Mouse (Mus musculus) adrenal gland, adult 2 months (tissue): Measurements from ENCODE around the gene Selenoo. TPM values are rescaled to one million over a fixed set of nuclear protein-coding genes. Genes with fewer than 3 reads are reported as not detected.

Experiments
- DNase-seq: peaks from one replicate; pipeline ENCODE4 v3.0.0; 2021
- polyA plus RNA-seq: library from polyadenylated mRNA; depleted of rRNA; stranded (reverse); fragments of >200 nt; gene quantifications from 2 replicates; pipeline ENCODE4 v1.2.3, GENCODE M21; 2012; rRNA removed
- total RNA-seq, 2 experiments: library from RNA; stranded (reverse); gene quantifications; 2 replicates each; pipeline ENCODE4 v1.2.3; 2021

The Selenoo gene
- total and polyA plus RNA-seq, 3 experiments: 37.0 to 120 (median 39.2) TPM

DNA sequence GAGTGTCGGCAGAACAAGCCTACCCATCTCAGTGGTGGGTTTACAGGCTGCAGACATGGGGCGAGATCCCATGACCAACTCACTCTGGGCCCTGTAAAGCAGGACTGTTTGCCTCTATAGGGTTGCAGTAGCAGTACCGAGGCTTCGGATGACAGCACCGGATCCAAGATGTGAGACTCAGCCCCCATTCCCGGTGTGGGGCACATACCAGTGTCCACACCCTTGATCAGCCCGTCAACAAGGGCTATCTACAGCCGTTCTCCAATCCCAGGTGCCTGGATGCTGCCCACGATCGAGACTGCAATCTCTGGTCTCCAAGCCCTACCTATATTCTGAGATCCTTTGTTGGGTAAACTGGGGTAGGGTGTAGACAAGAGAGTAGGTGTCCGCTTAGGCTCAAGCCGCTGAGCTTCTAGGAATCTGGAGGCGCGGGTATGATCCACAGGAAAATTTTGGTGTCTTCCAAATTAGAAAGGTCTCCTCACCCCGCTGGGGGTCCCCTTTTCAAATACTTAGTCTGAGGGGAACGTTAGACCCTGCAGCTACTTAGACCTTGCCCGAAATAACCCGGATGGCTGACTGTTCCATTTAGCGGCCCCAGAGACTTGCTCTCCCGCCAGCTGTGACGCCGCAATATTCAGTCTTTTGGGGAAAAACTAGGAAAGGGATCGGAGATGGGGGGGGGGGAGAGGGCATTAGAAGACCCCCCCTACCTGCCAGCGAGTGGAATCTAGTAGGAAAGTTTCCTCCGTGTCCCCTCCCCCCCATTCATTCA, 59.8 kb downstream of the Selenoo start:
- no peak for DNase-seq

DNA sequence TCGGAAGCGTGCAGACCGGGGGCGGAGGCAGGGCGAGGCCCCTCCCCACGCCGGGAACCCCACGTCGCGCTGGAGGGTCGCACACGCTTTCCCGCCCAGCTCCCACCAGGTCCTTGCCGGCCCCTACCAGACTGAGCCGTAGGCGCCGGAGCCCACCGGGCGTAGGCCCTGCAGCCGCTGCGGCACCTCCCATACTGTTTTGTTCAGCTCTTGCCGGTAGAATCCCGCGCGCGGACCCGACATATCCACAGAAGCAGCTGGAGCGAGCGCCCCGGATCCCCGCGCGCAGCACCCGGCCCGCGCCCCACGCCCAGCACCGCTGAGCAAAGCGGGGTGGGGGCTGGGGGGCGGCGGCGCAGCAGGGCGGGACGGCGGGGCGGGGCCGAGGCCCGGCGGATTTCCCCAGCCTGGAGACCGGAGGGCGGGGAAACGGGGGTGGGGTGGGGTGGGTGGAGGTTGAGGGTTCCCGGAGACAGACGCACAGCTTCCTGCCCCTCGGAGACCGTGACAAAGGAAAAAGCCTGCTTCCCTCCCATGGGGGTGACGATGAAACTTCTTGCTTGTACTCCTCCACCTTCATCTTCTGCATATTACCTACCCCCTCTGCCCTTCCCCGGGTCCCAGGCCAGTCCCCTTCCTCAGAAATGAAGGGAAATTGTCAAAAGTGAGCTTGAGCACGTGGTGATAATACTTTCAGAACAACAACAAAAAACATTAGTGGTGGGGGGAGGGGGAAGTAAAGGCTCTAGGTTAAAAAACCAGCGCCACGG, 60.6 kb downstream of the Selenoo start, which contains the start of gene Mapk11:
Mapk11 (minus strand) TSS at position 358 of the 770 bp plus-strand sequence.
- peak; percentile 51 for DNase-seq

Other genes starting within 250 kb of the Selenoo start
- 100 to 1,000 TPM in 1 of 2 experiments, 10 to 100 TPM in 1; 71.7 to 105 TPM for gene Pim3, start 226.9 kb upstream of the Selenoo start, total RNA-seq
- 156 and 157 TPM in 2 replicates for gene Pim3, start 226.9 kb upstream of the Selenoo start, polyA plus RNA-seq
- gene Ttll8, start 134.7 kb upstream of the Selenoo start, total RNA-seq: under 1 TPM in 1 of 2 experiments, not detected in 1; 0.17 TPM
- gene Ttll8, start 134.7 kb upstream of the Selenoo start, polyA plus RNA-seq: 0.03 TPM in 1 of 2 replicates, not detected in the other
- gene Mlc1, start 110.1 kb upstream of the Selenoo start, total RNA-seq: not detected
- not detected in 2 replicates for gene Mlc1, start 110.1 kb upstream of the Selenoo start, polyA plus RNA-seq
- not detected for gene Mov10l1, start 106.2 kb upstream of the Selenoo start, total RNA-seq
- not detected in 2 replicates for gene Mov10l1, start 106.2 kb upstream of the Selenoo start, polyA plus RNA-seq
- gene Panx2, start 29.4 kb upstream of the Selenoo start, total RNA-seq: 1 to 10 TPM in 1 of 2 experiments, under 1 TPM in 1; 0.61 to 1.3 TPM
- 1.1 and 1.9 TPM in 2 replicates for gene Panx2, start 29.4 kb upstream of the Selenoo start, polyA plus RNA-seq
- gene Trabd, start 14.0 kb upstream of the Selenoo start, total RNA-seq: 10 to 100 TPM; 27.4 to 47.7 TPM
- 43.2 and 47.8 TPM in 2 replicates for gene Trabd, start 14.0 kb upstream of the Selenoo start, polyA plus RNA-seq
- 10 to 100 TPM; 11.2 to 12.3 TPM for gene Tubgcp6, start 34.0 kb downstream of the Selenoo start, total RNA-seq
- gene Tubgcp6, start 34.0 kb downstream of the Selenoo start, polyA plus RNA-seq: 30.6 and 31.8 TPM in 2 replicates
- gene Hdac10, start 39.6 kb downstream of the Selenoo start, total RNA-seq: 10 to 100 TPM; 10.9 to 11.2 TPM
- 29.7 and 30.3 TPM in 2 replicates for gene Hdac10, start 39.6 kb downstream of the Selenoo start, polyA plus RNA-seq
- gene Mapk12, start 51.6 kb downstream of the Selenoo start, total RNA-seq: 10 to 100 TPM in 1 of 2 experiments, 1 to 10 TPM in 1; 6.7 to 10.2 TPM
- 5.9 and 9.1 TPM in 2 replicates for gene Mapk12, start 51.6 kb downstream of the Selenoo start, polyA plus RNA-seq
- 1 to 10 TPM; 2.5 to 3.6 TPM for gene Mapk11, start 60.5 kb downstream of the Selenoo start, total RNA-seq
- gene Mapk11, start 60.5 kb downstream of the Selenoo start, polyA plus RNA-seq: 4.1 and 4.4 TPM in 2 replicates
- 100 to 1,000 TPM in 1 of 2 experiments, 10 to 100 TPM in 1; 94.8 to 118 TPM for gene Plxnb2, start 91.7 kb downstream of the Selenoo start, total RNA-seq
- gene Plxnb2, start 91.7 kb downstream of the Selenoo start, polyA plus RNA-seq: 168 and 182 TPM in 2 replicates
- gene Dennd6b, start 107.4 kb downstream of the Selenoo start, total RNA-seq: 1 to 10 TPM; 5.2 to 5.7 TPM
- gene Dennd6b, start 107.4 kb downstream of the Selenoo start, polyA plus RNA-seq: 24.0 and 24.9 TPM in 2 replicates
- 10 to 100 TPM; 38.6 to 54.4 TPM for gene Ppp6r2, start 122.5 kb downstream of the Selenoo start, total RNA-seq
- 565 and 749 TPM in 2 replicates for gene Ppp6r2, start 122.5 kb downstream of the Selenoo start, polyA plus RNA-seq
- 10 to 100 TPM; 75.8 to 80.8 TPM for gene Sbf1, start 226.2 kb downstream of the Selenoo start, total RNA-seq
- 171 and 187 TPM in 2 replicates for gene Sbf1, start 226.2 kb downstream of the Selenoo start, polyA plus RNA-seq
- gene Adm2, start 233.6 kb downstream of the Selenoo start, total RNA-seq: not detected
- 0.17 TPM in 1 of 2 replicates, not detected in the other for gene Adm2, start 233.6 kb downstream of the Selenoo start, polyA plus RNA-seq
- gene Miox, start 245.3 kb downstream of the Selenoo start, total RNA-seq: not detected
- 0.21 and 0.92 TPM in 2 replicates for gene Miox, start 245.3 kb downstream of the Selenoo start, polyA plus RNA-seq